Mouse (Mus musculus) urinary bladder, adult 2 months (tissue): ENCODE measurements at regions not wholly inside any gene's neighbourhood (a gene's known extent, or its start where the extent isn't known, plus 50 kb on each side); places are given as distances from the start of the nearest gene placed in this dataset.

ENCODE experiments used
- DNase-seq: peaks from one replicate; pipeline ENCODE4 v3.0.0; 2022; ENCODE audit warnings: low spot score

- DNase-seq = no peak
Measured at GRCm38 (mm10) chr12:50935516-50935915, 286.6 kb upstream of the Prkd1 start.

- DNase-seq = no peak
Measured at GRCm38 (mm10) chr12:50932496-50932895, 283.6 kb upstream of the Prkd1 start.

- DNase-seq = no peak
Measured at GRCm38 (mm10) chr12:50929641-50930040, 280.7 kb upstream of the Prkd1 start.

GRCm38 (mm10) chr12:50926234-50926633 lies 277.3 kb upstream of the Prkd1 start:
- DNase-seq = no peak

- DNase-seq = no peak
Measured at GRCm38 (mm10) chr12:50921739-50922138, 272.8 kb upstream of the Prkd1 start.

- no peak for DNase-seq
Measured at GRCm38 (mm10) chr12:50899609-50900447, 250.9 kb upstream of the Prkd1 start.

GRCm38 (mm10) chr12:50897606-50898166 lies 248.8 kb upstream of the Prkd1 start:
- DNase-seq = no peak

GRCm38 (mm10) chr12:50893604-50894003 lies 244.7 kb upstream of the Prkd1 start:
- no peak for DNase-seq

GRCm38 (mm10) chr12:50875796-50876195 lies 226.9 kb upstream of the Prkd1 start:
- DNase-seq = no peak

- DNase-seq = no peak
Measured at GRCm38 (mm10) chr12:50874024-50874398, 225.1 kb upstream of the Prkd1 start.

- no peak for DNase-seq
Measured at GRCm38 (mm10) chr12:50873390-50874023, 224.6 kb upstream of the Prkd1 start.

- DNase-seq = no peak
Measured at GRCm38 (mm10) chr12:50851644-50852043, 202.7 kb upstream of the Prkd1 start.

GRCm38 (mm10) chr12:50847976-50848375 lies 199.1 kb upstream of the Prkd1 start:
- no peak for DNase-seq

GRCm38 (mm10) chr12:50842744-50843143 lies 193.8 kb upstream of the Prkd1 start:
- no peak for DNase-seq

GRCm38 (mm10) chr12:50839391-50839790 lies 190.5 kb upstream of the Prkd1 start:
- no peak for DNase-seq

GRCm38 (mm10) chr12:50808731-50809281 lies 159.9 kb upstream of the Prkd1 start:
- no peak for DNase-seq

- DNase-seq = no peak
Measured at GRCm38 (mm10) chr12:50804391-50804790, 155.5 kb upstream of the Prkd1 start.

- DNase-seq = no peak
Measured at GRCm38 (mm10) chr12:50765156-50765940, 116.5 kb upstream of the Prkd1 start.

- DNase-seq = no peak
Measured at GRCm38 (mm10) chr12:50764457-50764856, 115.6 kb upstream of the Prkd1 start.

- no peak for DNase-seq
Measured at GRCm38 (mm10) chr12:50734135-50734534, 85.2 kb upstream of the Prkd1 start.

- DNase-seq = no peak
Measured at GRCm38 (mm10) chr12:50712615-50713014, 63.7 kb upstream of the Prkd1 start.
